Mouse (Mus musculus): ENCODE results near the gene Nup37.
A peak's percentile ranks its signal among the peaks of the same experiment; 100 is the strongest.

DNA sequence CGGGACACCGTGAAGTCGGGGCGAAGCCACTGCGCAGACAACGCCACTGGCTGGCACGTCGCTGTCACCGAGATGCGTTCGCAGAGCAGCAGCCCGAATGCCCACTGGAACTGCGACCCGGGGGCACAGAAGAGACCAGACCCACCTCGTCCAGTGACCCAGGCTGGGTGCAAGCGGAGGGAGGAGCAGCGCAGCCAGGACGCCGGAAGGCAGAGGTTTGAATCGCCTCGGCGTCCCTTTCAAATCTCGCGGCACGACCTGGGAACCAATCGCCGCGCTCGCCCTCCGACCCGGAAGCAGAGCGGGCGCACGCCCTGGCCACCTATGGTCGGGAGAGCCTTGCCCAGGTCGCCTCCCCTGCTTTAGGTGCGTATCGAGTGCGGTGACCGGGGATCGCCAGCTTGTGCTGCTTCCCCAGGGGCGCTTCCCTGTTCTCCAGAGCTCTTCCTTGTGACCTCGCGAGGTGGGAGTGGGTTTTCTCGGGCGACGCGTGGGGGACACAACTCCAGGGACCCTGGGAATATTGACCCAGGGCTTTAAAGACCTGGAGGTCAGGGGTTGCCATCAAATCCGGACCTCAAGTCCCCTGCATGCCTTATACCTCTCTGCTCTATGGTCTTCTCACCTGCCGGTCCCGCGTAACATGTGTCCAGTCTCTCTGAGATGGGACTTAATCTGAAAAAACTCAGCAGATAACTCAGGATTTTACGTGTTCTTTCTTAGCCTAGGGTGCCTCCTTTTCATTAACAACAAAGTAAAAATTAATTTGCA, at the start of gene Nup37, which contains the start of gene Parpbp:
- peak; percentile 67; the same call in 1 of the 2 replicates for TF ChIP-seq POLR2A (IDR thresholded peaks at IDR 0.05; ENCODE audit: borderline replicate concordance, control insufficient read depth, low read depth, low read length)
- TF ChIP-seq CTCF (IDR thresholded peaks at IDR 0.05; ENCODE audit: control insufficient read depth, insufficient read depth, low read length) = no peak
